In genomic region chr6:119674201-119674810, GRCm38 (mm10) we compare ENCODE assay signal across 9 mouse cellular contexts.
DNase-seq lines count a peak whose midpoint lies in the region; ATAC-seq and TF ChIP-seq lines count a peak whose summit lies in the region.
"Had no signal": no experiment of that assay in that cellular context is flagged by ENCODE, and none has a peak within 500 bp of the region (broad histone marks: within the 10 kb centered on the region; RNA-seq: fewer than 3 reads in every experiment).

No protein-coding gene starts in this region.

- no peaks in the 10 kb centered on the region; the same call in none of the 2 replicates for H3K4me1 ChIP-seq in hindbrain, postnatal 0 days (ENCODE audit: insufficient read depth, low read length)
- H3K4me1 ChIP-seq: lung, embryonic 15.5 days had no signal

- no peak for TF ChIP-seq CTCF in hindbrain, postnatal 0 days (IDR thresholded peaks at IDR 0.05; ENCODE audit: low read depth)

- ATAC-seq in hindbrain, postnatal 0 days, result peak; percentile 45; the same call in 1 of the 2 replicates

- no peak overlapping the region for H3K4me2 ChIP-seq in hindbrain, postnatal 0 days (ENCODE audit: low read depth, low read length)
- H3K4me2 ChIP-seq: lung, embryonic 15.5 days had no signal

- H3K36me3 ChIP-seq in hindbrain, postnatal 0 days (ENCODE audit: insufficient read depth, low read length), result no peaks in the 10 kb centered on the region
- H3K36me3 ChIP-seq: lung, embryonic 15.5 days had no signal

- H3K9ac ChIP-seq in hindbrain, postnatal 0 days (replicated peaks; ENCODE audit: low read length), result no peak overlapping the region
- H3K9ac ChIP-seq: lung, embryonic 15.5 days had no signal

- no peak overlapping the region for H3K4me3 ChIP-seq in hindbrain, postnatal 0 days (ENCODE audit: low read length)
- H3K4me3 ChIP-seq: lung, embryonic 15.5 days had no signal

- WGBS in hindbrain, postnatal 0 days, result 30% methylated on average over 5 of the region's 5 CpGs

- no peaks in the 10 kb centered on the region for H3K27me3 ChIP-seq in hindbrain, postnatal 0 days (ENCODE audit: insufficient read depth, low read length)
- H3K27me3 ChIP-seq: lung, embryonic 15.5 days had no signal

- no peaks in the 10 kb centered on the region for H3K9me3 ChIP-seq in hindbrain, postnatal 0 days (ENCODE audit: low read length)
- H3K9me3 ChIP-seq: lung, embryonic 15.5 days had no signal

- peak overlapping the region; percentile 51; the same call in 1 of the 2 replicates for H3K27ac ChIP-seq in hindbrain, postnatal 0 days
- H3K27ac ChIP-seq: lung, embryonic 15.5 days had no signal

- DNase-seq in kidney, adult 9 months, result peak; percentile 72
- no peak for DNase-seq in kidney, adult 11 months
- DNase-seq in R1 (ENCODE audit: low read depth, low spot score), result peak; percentile 6
- peak; percentile 62 to 82 for DNase-seq in cerebellum, postnatal 14 days
- peak; percentile 60 for DNase-seq in hindbrain, postnatal 0 days (ENCODE audit: low spot score)
- no peak for DNase-seq in frontal cortex, postnatal 14 days (ENCODE audit: low spot score in 2 of 2)
- DNase-seq in urinary bladder, postnatal 4 days (ENCODE audit: low spot score in 2 of 2), result no peak
- no peak for DNase-seq in c-Kit-positive CD71-positive TER-119-positive erythroid progenitor cells, embryonic 14.5 days (ENCODE audit: low spot score)

Comparison
In these comparisons a context has a peak if more than half of its experiments do, and no peak if none do; other contexts are left out.
1. DNase-seq: peak in kidney, adult 9 months (single experiment), R1 (single experiment), cerebellum, postnatal 14 days (2 of 2) and hindbrain, postnatal 0 days (single experiment); none in kidney, adult 11 months (single experiment), frontal cortex, postnatal 14 days (0 of 2), urinary bladder, postnatal 4 days (0 of 2) and c-Kit-positive CD71-positive TER-119-positive erythroid progenitor cells, embryonic 14.5 days (single experiment).